In the genomic region with DNA sequence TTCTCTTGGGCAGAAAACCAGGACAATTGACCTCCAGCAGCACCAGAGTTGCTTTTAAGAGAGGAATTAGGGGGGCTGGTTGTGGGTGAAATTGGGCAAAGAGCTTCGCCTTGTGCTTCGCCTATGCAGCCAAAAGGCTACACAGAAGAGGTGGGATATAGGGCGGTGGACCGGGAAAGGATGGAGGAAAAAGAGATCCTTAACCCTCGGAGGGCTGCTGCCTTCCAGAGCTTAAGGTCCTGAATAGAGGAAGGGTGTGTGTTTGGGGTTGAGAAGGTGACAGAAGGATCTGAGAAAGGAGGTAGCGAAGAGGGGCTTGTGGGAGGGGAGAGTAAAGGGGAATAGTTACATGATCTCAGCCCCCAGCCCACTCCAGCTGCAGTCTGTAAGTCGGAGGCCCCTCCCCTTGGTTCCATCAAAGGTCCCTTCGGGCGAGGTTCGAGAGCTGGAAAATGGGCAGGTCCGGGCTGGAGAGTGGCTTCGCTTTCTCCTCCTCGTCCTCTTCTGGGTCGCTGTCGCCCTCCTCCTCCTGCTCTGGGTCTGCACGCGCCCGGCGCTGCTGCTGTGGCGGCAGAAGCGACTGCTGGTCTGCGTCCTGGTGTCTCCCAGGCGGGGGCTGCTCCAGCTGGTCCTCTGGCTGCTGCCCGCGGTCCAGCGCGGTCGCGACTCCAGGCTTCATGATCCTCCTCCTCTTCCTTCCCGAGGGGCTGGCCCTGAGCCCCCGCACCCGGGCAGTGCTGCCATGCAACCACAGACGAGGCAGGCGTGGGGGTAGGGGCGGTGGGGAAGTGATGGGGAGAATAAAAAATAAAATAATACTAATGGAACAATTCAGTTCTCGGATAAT, we compare ENCODE assay signal across 9 mouse cellular contexts. TPM values are rescaled to one million over a fixed set of nuclear protein-coding genes. Genes with fewer than 3 reads are reported as not detected.
DNase-seq lines count a peak whose midpoint lies in the region; ATAC-seq lines count a peak whose summit lies in the region.
"Had no signal": no experiment of that assay in that cellular context is flagged by ENCODE, and none has a peak within 500 bp of the region (broad histone marks: within the 10 kb centered on the region; RNA-seq: fewer than 3 reads in every experiment).

No protein-coding gene starts in this region.

- no peak overlapping the region for H3K9ac ChIP-seq in intestine, embryonic 14.5 days (ENCODE audit: low read length)
- peak overlapping the region; percentile 40 for H3K9ac ChIP-seq in midbrain, embryonic 11.5 days (ENCODE audit: low read length)

- peaks cover 31% of the 10 kb centered on the region for H3K27me3 ChIP-seq in intestine, embryonic 14.5 days (replicated peaks; ENCODE audit: control insufficient read depth, insufficient read depth, low read length)
- peaks cover 20% of the 10 kb centered on the region for H3K27me3 ChIP-seq in midbrain, embryonic 11.5 days (ENCODE audit: control insufficient read depth, insufficient read depth, low read length)

- no peaks in the 10 kb centered on the region for H3K36me3 ChIP-seq in intestine, embryonic 14.5 days (ENCODE audit: control insufficient read depth, insufficient read depth, low read length)
- no peaks in the 10 kb centered on the region for H3K36me3 ChIP-seq in midbrain, embryonic 11.5 days (ENCODE audit: control insufficient read depth, insufficient read depth, low read length)

- no peak overlapping the region for H3K27ac ChIP-seq in intestine, embryonic 14.5 days (ENCODE audit: low read depth)
- no peak overlapping the region for H3K27ac ChIP-seq in midbrain, embryonic 11.5 days (ENCODE audit: low read depth, low read length)

- peaks cover 9% of the 10 kb centered on the region; the same call in 1 of the 2 replicates for H3K4me1 ChIP-seq in intestine, embryonic 14.5 days (replicated peaks; ENCODE audit: control insufficient read depth, insufficient read depth, low read length)
- H3K4me1 ChIP-seq in midbrain, embryonic 11.5 days (ENCODE audit: control insufficient read depth, insufficient read depth, low read length): peaks cover 9% of the 10 kb centered on the region

- H3K4me3 ChIP-seq in intestine, embryonic 14.5 days (ENCODE audit: low read depth, low read length): peak overlapping the region; percentile 26
- H3K4me3 ChIP-seq in midbrain, embryonic 11.5 days (ENCODE audit: low read depth, low read length): peak overlapping the region; percentile 41

- no peaks in the 10 kb centered on the region for H3K9me3 ChIP-seq in intestine, embryonic 14.5 days (ENCODE audit: control insufficient read depth, low read length)
- H3K9me3 ChIP-seq in midbrain, embryonic 11.5 days (ENCODE audit: control insufficient read depth, low read length): no peaks in the 10 kb centered on the region

- 3% methylated on average over 35 of the region's 36 CpGs for WGBS in intestine, embryonic 14.5 days
- WGBS in midbrain, embryonic 11.5 days: 2% methylated on average over 34 of the region's 36 CpGs

- 0 out of 2 replicates have a peak, but pooled peaks have one; percentile 27 for ATAC-seq in intestine, embryonic 14.5 days (replicated peaks; ENCODE audit: low FRiP score, low TSS enrichment, low read depth)
- ATAC-seq in midbrain, embryonic 11.5 days (ENCODE audit: low FRiP score): peak; percentile 79
- ATAC-seq in granulocyte monocyte progenitor cell, adult 5-6 weeks (replicated peaks; ENCODE audit: poor library complexity, severe bottlenecking): no peak

- DNase-seq in adrenal gland, postnatal 10 days: peak; percentile 14
- DNase-seq in adrenal gland, adult 18-20 months (ENCODE audit: low spot score in 2 of 2): no peak
- DNase-seq in thymus, postnatal 4 days: peak; percentile 8
- no peak for DNase-seq in thymus, adult 18-20 months
- DNase-seq in intestine, embryonic 14.5 days (ENCODE audit: low spot score): peak; percentile 55
- peak; percentile 91 for DNase-seq in midbrain, embryonic 11.5 days (ENCODE audit: low spot score, missing footprints)
- no peak for DNase-seq in c-Kit-positive CD71-positive TER-119-positive erythroid progenitor cells, embryonic 14.5 days (ENCODE audit: low spot score)

- H3K4me2 ChIP-seq in intestine, embryonic 14.5 days (ENCODE audit: low read length): peak overlapping the region; percentile 55
- peak overlapping the region; percentile 80 for H3K4me2 ChIP-seq in midbrain, embryonic 11.5 days

RNA-seq across cellular contexts. Expression of a gene that starts 0.8 kb away (rescaled TPM):
- total RNA-seq in adrenal gland, postnatal 10 days (2021): 1 to 10 TPM; 1.3 to 2.5 TPM
- under 1 TPM; 0.38 to 0.50 TPM for total RNA-seq in adrenal gland, adult 18-20 months (2021)
- polyA plus RNA-seq in intestine, embryonic 14.5 days (2014; fragmentation: Nextera tagmentation; extraction: Ambion mirVana): 0.42 and 0.66 TPM in 2 replicates
- 0.79 and 0.92 TPM in 2 replicates for polyA plus RNA-seq in midbrain, embryonic 11.5 days (2014; fragmentation: Nextera tagmentation; extraction: Ambion mirVana)
- not detected in 2 replicates for total RNA-seq in granulocyte monocyte progenitor cell, adult 5-6 weeks (2014; fragmentation: Nextera tagmentation)
- total RNA-seq in granulocyte monocyte progenitor cell, adult 5-6 weeks (2017): not detected in 2 replicates
- total RNA-seq: neutrophil, adult 5-6 weeks had no signal

RNA-seq across cellular contexts. Expression of a gene that starts 47.1 kb away (rescaled TPM):
- 10 to 100 TPM; 26.3 to 40.2 TPM for total RNA-seq in adrenal gland, postnatal 10 days (2021)
- 10 to 100 TPM; 33.7 to 42.6 TPM for total RNA-seq in adrenal gland, adult 18-20 months (2021)
- polyA plus RNA-seq in intestine, embryonic 14.5 days (2014; fragmentation: Nextera tagmentation; extraction: Ambion mirVana): 23.2 and 24.2 TPM in 2 replicates
- polyA plus RNA-seq in midbrain, embryonic 11.5 days (2014; fragmentation: Nextera tagmentation; extraction: Ambion mirVana): 30.9 and 33.4 TPM in 2 replicates
- total RNA-seq in granulocyte monocyte progenitor cell, adult 5-6 weeks (2014; fragmentation: Nextera tagmentation): 25.7 and 31.2 TPM in 2 replicates
- total RNA-seq in granulocyte monocyte progenitor cell, adult 5-6 weeks (2017): 26.3 and 30.3 TPM in 2 replicates

Comparison
In these comparisons a context has a peak if more than half of its experiments do, and no peak if none do; other contexts are left out.
1. DNase-seq: peak in adrenal gland, postnatal 10 days (single experiment), thymus, postnatal 4 days (single experiment), intestine, embryonic 14.5 days (single experiment) and midbrain, embryonic 11.5 days (single experiment); none in adrenal gland, adult 18-20 months (0 of 2), thymus, adult 18-20 months (0 of 2) and c-Kit-positive CD71-positive TER-119-positive erythroid progenitor cells, embryonic 14.5 days (single experiment).